Comparison of ENCODE assay signal across 11 mouse cellular contexts in genomic region chrX:103481243-103482096, GRCm38 (mm10). TPM values are rescaled to one million over a fixed set of nuclear protein-coding genes. Genes with fewer than 3 reads are reported as not detected.
DNase-seq lines count a peak whose midpoint lies in the region; ATAC-seq and TF ChIP-seq lines count a peak whose summit lies in the region.
"Had no signal": no experiment of that assay in that cellular context is flagged by ENCODE, and none has a peak within 500 bp of the region (broad histone marks: within the 10 kb centered on the region; RNA-seq: fewer than 3 reads in every experiment).

No protein-coding gene starts in this region.

- H3K27ac ChIP-seq in heart, embryonic 11.5 days (ENCODE audit: low read depth, low read length) = peak overlapping the region; percentile 70
- H3K27ac ChIP-seq in kidney, postnatal 0 days = peak overlapping the region; percentile 67
- H3K27ac ChIP-seq in midbrain, embryonic 12.5 days (replicated peaks) = peak overlapping the region; percentile 76

- H3K4me1 ChIP-seq in heart, embryonic 11.5 days (ENCODE audit: control insufficient read depth, insufficient read depth, low read length) = no peaks in the 10 kb centered on the region
- no peaks in the 10 kb centered on the region for H3K4me1 ChIP-seq in kidney, postnatal 0 days (replicated peaks; ENCODE audit: insufficient read depth, low read length)
- H3K4me1 ChIP-seq in midbrain, embryonic 12.5 days = no peaks in the 10 kb centered on the region

- WGBS in heart, embryonic 11.5 days (ENCODE audit: insufficient replicate concordance) = 59% methylated on average over 32 of the region's 32 CpGs
- 54% methylated on average over 32 of the region's 32 CpGs for WGBS in kidney, postnatal 0 days
- WGBS in midbrain, embryonic 12.5 days = 56% methylated on average over 32 of the region's 32 CpGs

- TF ChIP-seq CTCF in kidney, postnatal 0 days (IDR thresholded peaks at IDR 0.05; ENCODE audit: low read depth) = peak; percentile 24; the same call in 1 of the 2 replicates

- no peaks in the 10 kb centered on the region for H3K36me3 ChIP-seq in heart, embryonic 11.5 days (ENCODE audit: control insufficient read depth, insufficient read depth, low read length)
- H3K36me3 ChIP-seq in kidney, postnatal 0 days (ENCODE audit: insufficient read depth, low read length) = no peaks in the 10 kb centered on the region
- H3K36me3 ChIP-seq in midbrain, embryonic 12.5 days = no peaks in the 10 kb centered on the region

- DNase-seq in adrenal gland, adult 2 months = peak; percentile 70
- DNase-seq in adrenal gland, postnatal 25 days = no peak
- DNase-seq in ovary, adult 18-20 months (ENCODE audit: low spot score) = peak; percentile 12
- DNase-seq in ovary, postnatal 10 days (ENCODE audit: low spot score) = no peak
- no peak for DNase-seq in kidney, postnatal 0 days (ENCODE audit: low spot score)

- H3K4me2 ChIP-seq in heart, embryonic 11.5 days = peak overlapping the region; percentile 37
- H3K4me2 ChIP-seq in kidney, postnatal 0 days (ENCODE audit: low read length) = peak overlapping the region; percentile 43
- peak overlapping the region; percentile 40 for H3K4me2 ChIP-seq in midbrain, embryonic 12.5 days (replicated peaks)

- H3K9me3 ChIP-seq in heart, embryonic 11.5 days (replicated peaks; ENCODE audit: control insufficient read depth, low read length) = no peaks in the 10 kb centered on the region
- H3K9me3 ChIP-seq in kidney, postnatal 0 days (replicated peaks; ENCODE audit: low read length) = no peaks in the 10 kb centered on the region
- H3K9me3 ChIP-seq in midbrain, embryonic 12.5 days = no peaks in the 10 kb centered on the region

- H3K27me3 ChIP-seq in heart, embryonic 11.5 days (ENCODE audit: control insufficient read depth, insufficient read depth, low read length) = peaks cover 2% of the 10 kb centered on the region; the same call in 1 of the 2 replicates
- no peaks in the 10 kb centered on the region for H3K27me3 ChIP-seq in kidney, postnatal 0 days (ENCODE audit: insufficient read depth, low read length)
- no peaks in the 10 kb centered on the region for H3K27me3 ChIP-seq in midbrain, embryonic 12.5 days

- no peak for ATAC-seq in heart, embryonic 11.5 days (replicated peaks; ENCODE audit: insufficient number of reproducible peaks, low FRiP score, low TSS enrichment)
- ATAC-seq in kidney, postnatal 0 days (replicated peaks; ENCODE audit: low FRiP score, low read depth) = peak; percentile 74; the same call in 1 of the 2 replicates
- ATAC-seq in midbrain, embryonic 12.5 days (ENCODE audit: low FRiP score, low read depth) = peak; percentile 87
- ATAC-seq in inflammation-experienced regulatory T-cells, adult 6 months = no peak

- peak overlapping the region; percentile 69 for H3K9ac ChIP-seq in heart, embryonic 11.5 days (ENCODE audit: low read depth, low read length)
- peak overlapping the region; percentile 42 for H3K9ac ChIP-seq in kidney, postnatal 0 days (ENCODE audit: low read depth, low read length)
- peak overlapping the region; percentile 44 for H3K9ac ChIP-seq in midbrain, embryonic 12.5 days (replicated peaks)

- peak overlapping the region; percentile 44 for H3K4me3 ChIP-seq in heart, embryonic 11.5 days (ENCODE audit: low read depth, low read length)
- H3K4me3 ChIP-seq in kidney, postnatal 0 days (replicated peaks; ENCODE audit: low read depth, low read length) = peak overlapping the region; percentile 36
- peak overlapping the region; percentile 43 for H3K4me3 ChIP-seq in midbrain, embryonic 12.5 days

RNA-seq across cellular contexts. Expression of gene Gm26992, which starts 59.7 kb away (rescaled TPM):
- not detected for total RNA-seq in adrenal gland, adult 2 months (2021)
- not detected in 2 replicates for polyA plus RNA-seq in adrenal gland, adult 2 months (2012; rRNA removed)
- total RNA-seq in adrenal gland, postnatal 25 days (2021) = 2.6 TPM in 1 of 2 replicates, not detected in the other
- not detected in 2 replicates for polyA plus RNA-seq in heart, embryonic 11.5 days (2014; fragmentation: Nextera tagmentation; extraction: Ambion mirVana)
- polyA plus RNA-seq in kidney, postnatal 0 days (2015; fragmentation: Nextera tagmentation; extraction: Ambion mirVana) = not detected in 2 replicates
- not detected in 2 replicates for polyA plus RNA-seq in midbrain, embryonic 12.5 days (2016; fragmentation: Nextera tagmentation; extraction: Ambion mirVana)
- polyA plus RNA-seq in inflammation-experienced regulatory T-cells, adult 6 months (2017; shearing (Covaris generic)) = not detected
- total RNA-seq: adrenal gland, adult 18-20 months; layer of hippocampus, adult 18-20 months; neutrophil, adult 5-6 weeks had no signal

Comparison
In these comparisons a context has a peak if more than half of its experiments do, and no peak if none do; other contexts are left out.
1. DNase-seq: peak in adrenal gland, adult 2 months (single experiment) and ovary, adult 18-20 months (single experiment); none in adrenal gland, postnatal 25 days (single experiment), ovary, postnatal 10 days (single experiment) and kidney, postnatal 0 days (single experiment).
2. ATAC-seq: peak in kidney, postnatal 0 days (single experiment) and midbrain, embryonic 12.5 days (single experiment); none in heart, embryonic 11.5 days (single experiment) and inflammation-experienced regulatory T-cells, adult 6 months (single experiment).
3. Peak in every context shown above with its lines, with median percentiles within 50 percentile points of each other: H3K27ac ChIP-seq, H3K4me2 ChIP-seq, H3K4me3 ChIP-seq and H3K9ac ChIP-seq.